Mouse (Mus musculus) CD4-positive, CD25-positive, alpha-beta regulatory T cell, adult 2 months (primary cell): ENCODE results near the gene Dhx58.

Experiments used
- DNase-seq: peaks from one replicate; pipeline ENCODE4 v3.0.0-alpha.2; 2012; ENCODE audit warnings: low read depth, low spot score

Dhx58 gene

DNA sequence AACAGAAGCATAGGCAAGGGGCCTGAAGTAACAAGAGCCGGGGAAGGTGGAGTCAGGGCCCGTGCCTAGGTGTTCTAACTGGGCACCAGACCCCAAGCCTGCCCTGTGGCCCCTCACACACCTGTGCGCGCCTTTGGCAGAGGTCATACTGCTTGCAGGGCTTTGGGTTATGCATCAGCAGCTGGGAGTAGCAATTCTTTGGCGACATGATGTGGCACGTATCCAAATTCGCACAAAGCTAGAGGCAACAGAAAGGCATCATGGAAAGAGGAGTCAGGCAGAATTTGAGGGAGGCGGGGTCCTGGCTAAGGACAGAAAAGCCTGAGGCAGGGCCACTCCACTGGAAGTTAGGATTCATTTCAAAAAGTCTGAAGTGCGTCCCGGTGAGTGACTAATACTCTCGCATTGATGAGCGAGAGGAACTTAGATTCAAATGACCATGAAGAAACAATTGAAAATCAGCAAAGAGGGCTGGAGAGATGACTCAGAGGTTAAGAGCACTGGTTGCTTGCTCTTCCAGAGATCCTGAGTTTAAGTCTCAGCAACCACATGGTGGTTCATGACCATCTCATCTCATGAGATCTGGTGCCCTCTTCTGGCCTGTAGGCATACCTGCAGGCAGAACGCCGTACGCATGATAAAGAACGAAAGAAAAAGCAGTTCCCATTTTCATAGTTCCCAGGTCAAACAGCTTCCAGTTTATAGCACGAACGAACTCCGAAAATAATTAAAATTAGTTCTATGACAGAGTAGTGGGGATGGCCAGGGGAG, 1.8 kb downstream of the Dhx58 start:
- DNase-seq: peak; percentile 90

DNA sequence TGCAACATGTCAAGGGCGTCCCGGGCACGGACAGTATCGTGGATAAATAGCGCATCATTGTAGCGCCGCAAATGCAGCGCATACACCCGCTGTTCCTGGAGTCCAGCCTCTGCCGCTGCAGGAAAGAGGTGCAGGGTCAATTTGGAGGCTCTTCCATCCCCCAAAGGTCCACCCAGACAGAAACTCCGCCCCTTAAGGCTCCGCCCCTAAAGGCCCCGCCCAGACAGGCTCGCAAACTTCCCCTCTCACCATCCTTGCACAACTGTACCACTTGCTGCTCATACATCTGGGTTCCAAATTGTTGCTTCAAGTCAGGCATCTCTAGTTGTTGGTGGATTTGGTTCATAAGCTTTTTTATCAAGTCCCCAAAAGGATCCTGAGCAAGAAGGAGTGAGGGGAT, 2.8 kb downstream of the Dhx58 start:
- peak; percentile 43 for DNase-seq

DNA sequence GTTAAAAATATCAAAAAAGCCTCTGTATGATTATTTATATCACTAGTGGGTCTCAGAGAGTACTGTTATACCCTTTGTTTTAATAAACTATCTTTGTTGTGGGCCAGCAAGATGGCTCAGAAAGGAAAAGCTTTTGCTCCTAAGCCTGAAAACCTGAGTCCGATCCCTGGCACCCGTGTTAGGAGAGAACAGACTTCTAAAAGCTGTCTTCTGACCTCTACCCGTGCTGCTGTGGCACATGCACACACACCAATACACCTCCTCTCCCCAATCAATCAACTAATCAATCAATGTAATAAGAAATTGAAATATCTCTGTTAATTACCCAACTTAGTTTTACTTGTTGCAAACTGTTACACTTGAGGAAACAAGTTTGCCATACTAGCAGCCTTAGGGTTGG, 3.4 kb downstream of the Dhx58 start:
- DNase-seq: no peak

DNA sequence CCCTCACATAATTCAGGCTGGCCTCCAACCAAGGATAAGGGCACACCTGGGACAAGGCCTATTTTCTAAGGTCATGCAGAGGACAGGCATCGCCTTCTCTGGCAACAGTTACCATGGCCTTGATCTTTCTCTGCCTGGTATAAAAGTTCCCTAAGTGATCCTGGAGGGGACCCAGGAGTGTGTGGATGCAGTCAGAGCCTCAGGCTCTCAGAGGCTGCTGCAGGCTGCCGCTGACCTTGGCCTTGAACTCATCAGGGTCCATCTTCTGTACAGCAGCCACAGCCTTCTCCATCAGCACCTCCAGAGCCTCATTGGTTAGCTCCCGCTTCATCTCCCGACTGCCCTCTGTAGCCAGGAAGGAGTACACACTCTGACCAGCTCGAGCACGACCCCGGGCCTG, 6.2 kb downstream of the Dhx58 start:
- no peak for DNase-seq

DNA sequence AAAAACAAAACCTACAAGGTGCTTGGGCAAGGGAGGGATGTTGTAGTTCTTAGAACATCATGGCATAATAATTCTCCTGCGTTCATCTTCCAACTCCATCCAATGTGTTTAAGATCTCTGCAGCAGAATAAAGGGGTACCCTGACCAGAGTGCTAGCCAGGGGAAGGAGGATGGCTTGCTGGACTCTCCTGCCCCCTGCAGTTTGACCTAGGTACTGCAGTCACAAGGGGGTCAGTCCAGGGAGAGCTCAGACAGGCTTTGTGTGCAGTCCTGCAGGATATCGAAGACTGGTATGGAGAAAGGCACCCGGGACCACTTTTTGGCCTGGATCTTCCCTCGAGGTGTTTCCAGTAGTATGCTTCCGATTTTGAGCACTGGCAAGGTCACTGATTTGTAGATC, 9.1 kb downstream of the Dhx58 start:
- DNase-seq: peak; percentile 81

DNA sequence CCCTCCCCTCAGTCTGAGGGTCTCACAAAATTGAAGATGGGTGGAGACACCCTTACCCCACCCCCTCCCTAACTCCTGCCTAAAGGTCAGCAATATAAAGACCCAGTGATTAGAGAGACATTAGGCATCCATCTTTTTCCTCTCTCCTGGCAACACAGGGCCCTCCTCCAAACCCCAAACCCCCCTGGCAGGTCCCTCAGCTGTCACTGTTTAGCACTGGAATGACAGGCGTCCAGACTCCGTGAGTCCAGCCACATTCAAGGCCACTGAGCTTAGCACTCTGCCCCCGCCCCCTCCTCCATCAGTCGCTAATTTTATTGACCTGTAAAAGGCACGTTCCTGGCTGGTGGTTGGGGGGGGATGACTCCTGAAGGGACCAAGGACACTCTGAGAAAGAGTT, 10.9 kb downstream of the Dhx58 start:
- no peak for DNase-seq

DNA sequence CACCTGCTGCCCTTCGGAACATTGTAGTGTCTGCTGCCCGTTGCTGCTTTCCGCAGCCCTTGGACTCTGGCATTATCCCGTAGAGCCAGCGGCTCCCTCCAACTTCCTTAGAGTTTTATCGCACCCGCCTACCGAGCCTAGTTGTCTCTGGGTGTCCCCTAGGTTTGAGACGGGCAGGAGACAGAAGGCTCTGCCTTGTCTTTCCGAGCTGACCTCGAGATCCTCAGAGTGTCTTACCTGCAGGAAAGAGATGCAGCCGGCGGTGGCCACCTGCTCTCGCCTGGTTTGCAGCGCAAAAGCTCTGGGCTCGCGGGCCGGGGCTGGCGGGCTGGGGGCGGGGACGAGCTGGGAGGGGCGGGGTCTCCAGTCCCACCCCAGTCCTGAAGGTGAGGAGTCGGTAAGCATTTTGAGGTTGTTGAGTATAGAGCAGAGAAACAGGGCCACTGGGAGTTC, 11.9 kb downstream of the Dhx58 start, which contains the start of gene Zfp385c:
TSS of gene Zfp385c (minus strand) at position 292 of the 453 bp plus-strand sequence.
- peak; percentile 51 for DNase-seq

DNA sequence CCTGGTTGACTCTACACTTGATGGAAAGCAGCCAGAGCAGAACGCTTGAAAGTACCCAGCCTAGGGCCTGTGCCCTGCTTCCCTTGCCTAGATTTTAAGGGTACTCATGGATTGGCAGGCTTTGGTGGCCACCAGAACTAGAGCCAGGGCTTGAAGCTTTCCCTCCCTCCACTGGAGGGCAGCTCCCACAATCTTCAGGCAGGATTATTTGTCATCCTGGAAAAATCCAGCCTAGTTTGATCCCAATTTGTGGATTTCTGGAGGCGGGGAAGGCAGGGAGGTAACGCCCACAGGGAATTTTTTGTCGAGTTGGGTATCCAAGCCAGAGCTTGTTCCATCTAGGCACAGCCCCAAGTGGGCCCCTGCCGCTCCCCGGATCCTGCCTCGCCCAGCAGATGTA, 13.7 kb downstream of the Dhx58 start:
- no peak for DNase-seq

DNA sequence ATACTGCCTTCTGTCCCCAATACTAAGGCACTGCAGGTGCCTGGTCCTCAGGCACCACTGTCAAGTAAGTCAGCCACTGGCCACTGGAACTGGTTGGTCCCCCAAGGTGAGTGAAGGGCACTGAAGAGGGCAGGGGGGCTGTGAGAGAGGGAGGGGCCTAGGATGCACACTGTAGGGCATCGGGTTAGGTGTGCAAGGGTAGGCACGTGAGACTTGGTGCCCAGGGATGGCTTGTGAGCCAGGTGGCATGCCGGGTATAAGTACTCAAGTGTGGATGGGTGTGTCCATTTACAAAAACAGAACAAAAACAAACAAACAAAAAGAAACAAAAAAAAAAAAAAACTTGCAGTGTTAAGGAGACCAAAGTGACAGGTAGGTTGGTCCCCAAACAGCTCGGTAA, 15.6 kb downstream of the Dhx58 start:
- no peak for DNase-seq

DNA sequence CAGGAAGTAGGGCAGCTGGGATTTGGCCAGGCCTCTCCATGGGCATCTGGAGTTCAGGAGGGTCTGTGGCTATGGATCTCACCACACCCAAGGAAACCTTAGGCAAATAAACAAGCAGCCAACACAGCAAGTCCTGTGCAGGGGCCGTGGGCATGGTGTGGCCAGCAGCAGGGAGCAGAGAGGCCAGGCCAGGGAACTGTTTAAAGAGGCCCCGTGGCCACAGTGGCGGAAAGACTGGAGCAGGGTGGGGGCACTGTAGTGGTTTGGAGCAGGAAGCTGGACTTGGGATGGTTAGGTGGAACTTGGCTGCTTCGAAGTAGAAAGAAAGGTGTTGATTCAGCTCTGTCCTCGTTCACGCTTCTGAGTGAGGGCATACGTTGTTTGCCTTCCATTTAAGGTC, 16.8 kb downstream of the Dhx58 start:
- DNase-seq: no peak

DNA sequence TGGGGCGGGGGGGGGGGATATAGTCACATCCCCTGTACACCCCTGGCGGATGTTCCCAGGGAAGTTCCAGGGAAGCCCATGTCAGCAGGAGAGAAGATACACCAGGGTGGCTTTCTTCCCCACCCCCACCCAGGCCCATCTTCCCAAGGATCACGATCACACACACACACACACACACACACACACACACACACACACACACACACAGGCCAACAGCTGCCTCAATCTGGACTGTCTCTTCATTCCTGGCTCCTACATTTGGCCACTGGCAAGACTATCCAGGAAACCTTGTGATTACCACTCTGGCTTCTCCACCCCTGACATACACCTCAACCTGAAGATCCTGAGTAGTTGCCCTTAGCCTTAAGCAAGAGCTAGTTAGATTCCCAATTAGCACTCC, 18.7 kb downstream of the Dhx58 start:
- no peak for DNase-seq

DNA sequence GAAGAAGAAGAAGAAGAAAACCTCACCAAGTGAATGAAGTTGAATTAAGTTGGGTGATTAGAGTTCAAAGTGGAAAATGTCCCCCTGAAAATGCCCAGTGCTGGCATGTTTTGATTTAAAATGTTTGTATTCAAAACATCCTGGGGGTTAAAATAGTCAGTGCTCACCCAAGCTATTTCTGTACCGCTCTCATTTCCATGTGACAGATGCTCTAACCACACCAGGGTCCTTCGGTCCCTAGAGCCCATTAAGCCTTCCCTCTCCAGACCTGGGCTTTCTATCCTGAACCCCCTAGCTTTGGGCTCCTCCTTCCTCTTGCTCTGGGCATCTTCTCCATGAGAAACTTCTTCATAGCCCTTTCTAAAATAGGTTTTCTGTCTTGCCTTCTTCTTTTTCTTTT, 20.0 kb downstream of the Dhx58 start:
- no peak for DNase-seq

DNA sequence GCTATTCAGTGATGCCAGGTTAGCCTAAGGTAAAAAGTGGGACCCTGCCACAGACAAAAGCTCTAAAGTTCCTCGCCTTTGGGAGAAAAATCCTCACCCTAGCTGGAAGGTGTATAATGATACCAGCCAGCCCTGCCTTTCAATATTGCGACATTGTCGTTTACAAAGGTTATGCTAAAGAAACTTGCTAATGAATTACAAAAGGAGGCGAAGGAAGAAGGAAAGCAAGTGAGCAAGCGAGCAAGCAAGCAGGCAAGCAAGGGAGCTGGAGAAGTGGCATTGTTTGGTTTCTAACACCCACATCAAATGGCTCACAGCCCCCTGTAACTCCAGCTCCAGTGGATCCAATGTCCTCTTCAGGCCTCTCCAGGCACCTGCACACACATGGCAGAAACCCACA, 21.5 kb downstream of the Dhx58 start:
- DNase-seq: no peak

DNA sequence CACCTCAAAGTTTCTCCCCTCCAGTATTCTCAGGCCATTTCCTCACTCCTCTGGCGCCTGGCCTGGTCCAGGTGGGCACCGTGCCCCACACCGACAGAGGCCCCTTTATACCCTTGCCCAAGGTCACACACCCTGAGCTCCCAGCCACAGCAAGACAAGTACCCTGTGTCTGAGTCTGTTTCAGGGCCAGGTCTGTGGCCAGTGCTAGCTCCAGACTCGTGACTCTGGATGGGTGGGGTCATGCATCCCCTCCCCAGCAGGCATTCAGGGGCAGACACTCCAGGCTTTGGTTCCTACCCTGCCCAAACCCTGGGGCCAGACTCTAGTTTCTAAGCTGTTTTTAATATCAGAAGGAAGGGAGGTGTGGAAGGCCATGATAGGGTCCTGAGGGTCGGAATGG, 22.2 kb downstream of the Dhx58 start:
- no peak for DNase-seq

DNA sequence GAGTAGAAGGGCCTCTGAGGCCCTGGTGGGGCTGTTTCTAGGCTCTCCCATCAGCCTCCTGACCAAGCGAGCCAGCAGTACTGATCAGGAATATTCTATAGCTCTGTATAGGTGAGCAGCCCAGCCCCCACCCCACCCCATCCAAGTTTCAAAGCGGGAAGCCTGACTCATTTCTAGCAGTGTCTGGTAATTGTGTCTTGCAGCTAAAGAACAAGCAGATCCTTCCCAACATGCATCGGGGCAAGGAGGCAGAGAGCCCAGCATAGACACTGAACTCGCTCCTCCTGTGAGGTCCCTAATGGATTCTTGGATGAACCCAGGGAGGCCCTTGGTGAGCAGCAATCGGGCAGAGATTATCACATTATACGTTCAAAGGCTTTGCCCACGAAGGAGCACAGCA, 26.3 kb downstream of the Dhx58 start:
- no peak for DNase-seq

DNA sequence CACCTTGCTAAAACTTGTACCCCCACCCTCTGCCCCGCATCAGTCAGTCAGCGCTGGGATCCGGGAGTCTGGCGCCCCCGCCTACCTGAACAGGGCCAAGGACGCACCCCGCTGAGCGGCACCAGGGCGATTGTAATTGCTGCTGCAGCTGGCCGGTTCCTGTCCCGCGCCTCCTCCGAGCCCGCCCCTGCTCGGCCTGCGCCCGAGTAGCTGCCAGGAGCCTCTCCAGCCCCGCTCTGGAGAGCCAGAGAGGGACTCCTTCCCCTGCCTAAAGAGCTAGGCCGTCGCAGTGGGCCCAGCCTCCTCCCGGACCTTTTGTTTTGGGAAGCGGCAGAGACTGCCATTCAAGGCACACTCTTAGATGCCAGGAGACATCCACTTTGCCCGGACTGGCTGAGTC, 30.9 kb downstream of the Dhx58 start:
- DNase-seq: no peak

DNA sequence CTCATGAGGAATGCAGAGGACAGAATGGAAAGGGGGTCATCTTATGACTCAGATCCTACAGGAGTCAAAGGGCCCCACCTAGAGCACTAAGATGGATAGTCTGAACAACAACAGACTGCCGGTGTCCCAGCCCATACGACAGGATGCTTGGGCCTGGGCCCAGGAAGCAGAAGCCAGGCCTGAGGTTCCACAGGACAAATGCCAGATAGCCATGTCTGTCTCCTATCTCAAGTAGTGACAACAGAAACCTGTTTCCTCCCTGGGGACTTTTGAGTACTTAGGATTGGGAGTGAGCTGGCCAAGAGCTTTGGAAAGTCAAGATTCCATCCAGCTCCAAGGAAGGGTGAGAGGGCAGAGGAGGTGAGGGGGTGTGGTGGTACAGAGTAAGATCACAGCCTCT, 32.1 kb downstream of the Dhx58 start:
- DNase-seq: no peak

DNA sequence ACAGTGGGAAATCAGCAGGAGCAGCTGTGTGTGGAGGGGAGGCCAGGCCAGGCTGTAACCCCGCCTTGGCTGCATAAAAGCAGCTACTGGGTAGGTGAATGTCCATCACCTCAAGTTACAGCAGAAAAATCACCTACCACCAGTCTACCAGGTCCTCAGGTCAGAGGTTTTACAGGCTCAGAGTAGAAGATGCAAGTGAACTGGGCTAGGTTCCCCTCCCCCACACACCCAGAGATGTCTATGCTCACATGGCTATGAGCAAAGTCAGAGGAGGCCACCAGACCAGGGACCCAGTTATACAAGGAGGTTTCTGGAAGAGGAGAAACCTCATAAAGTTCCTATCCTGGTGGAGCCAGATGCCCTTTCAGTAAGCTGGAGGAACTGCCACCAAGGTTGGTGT, 33.0 kb downstream of the Dhx58 start:
- DNase-seq: no peak

DNA sequence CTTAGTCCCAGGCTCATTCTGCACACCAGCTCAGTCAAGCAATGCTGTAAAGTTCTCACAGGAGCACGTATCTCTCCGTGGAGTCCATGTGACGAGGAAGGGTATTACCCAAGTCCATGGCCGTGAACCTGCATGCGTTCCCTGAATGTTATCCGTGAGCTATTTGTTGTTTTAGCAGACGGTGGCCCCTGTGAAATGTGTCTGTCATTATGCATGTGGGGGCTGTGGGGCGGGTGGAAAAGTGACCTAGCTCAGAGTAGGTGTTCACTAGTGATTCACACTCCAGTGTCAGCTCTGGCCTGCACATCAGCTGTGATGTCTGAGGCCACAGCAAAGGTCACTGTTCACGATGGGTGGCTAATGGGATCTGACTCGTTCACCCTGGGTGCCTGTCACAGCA, 44.3 kb downstream of the Dhx58 start:
- DNase-seq: no peak

DNA sequence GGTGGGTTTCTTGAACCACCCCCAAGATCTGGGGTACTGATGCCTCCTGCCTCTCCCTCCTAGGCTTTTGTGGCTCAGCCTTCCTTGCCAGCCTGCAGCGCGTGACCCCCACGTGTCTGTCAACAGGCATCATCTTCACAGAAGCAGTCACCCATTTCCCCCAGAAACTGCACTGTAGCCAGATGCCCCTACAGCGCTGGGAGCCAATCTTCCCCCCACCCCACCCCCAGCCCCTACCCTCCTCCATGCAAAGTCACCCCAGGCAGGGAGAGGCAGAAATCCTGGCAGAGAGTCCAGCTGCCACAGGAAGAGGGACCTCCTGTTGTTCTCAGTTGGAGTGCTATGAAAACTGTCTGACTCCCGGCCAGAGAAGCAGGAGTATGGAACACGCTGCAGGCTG, 47.6 kb downstream of the Dhx58 start:
- no peak for DNase-seq

DNA sequence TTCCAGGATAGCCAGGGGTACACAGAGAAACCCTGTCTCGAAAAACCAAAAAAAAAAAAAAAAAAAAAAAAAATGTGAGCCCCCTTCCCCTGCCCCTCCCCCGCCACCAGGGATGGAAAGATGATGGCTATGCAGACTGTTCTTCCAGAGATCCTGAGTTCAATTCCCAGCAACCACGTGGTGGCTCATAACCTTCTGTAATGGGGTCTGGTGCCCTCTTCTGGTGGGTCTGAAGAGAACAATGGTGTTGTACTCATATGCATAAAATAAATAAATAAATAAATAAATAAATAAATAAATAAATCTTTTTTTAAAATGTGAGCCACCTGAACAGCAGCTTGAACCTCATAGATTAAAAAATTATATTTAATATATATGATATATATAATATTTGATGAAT, 48.5 kb downstream of the Dhx58 start:
- DNase-seq: peak; percentile 32

DNA sequence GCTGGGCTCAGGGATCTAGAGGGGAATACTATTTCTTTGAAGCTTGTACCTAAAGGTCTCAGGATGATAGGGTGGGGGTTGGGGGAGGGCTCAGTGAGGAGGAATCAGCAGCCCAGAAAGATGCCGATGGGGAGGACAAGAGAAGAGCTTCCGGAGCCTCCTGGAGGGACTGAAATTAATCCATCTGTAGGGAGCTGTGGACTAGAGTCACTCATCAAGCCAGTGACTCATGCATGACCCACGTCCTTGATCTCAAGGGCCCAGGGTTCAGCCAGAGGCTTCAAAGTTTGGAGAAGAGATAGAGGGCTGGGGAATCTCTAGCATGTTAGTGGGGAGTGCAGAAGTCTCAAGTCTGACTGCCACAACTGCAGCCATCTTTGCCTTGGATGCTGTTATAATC, 52.3 kb downstream of the Dhx58 start:
- DNase-seq: no peak

DNA sequence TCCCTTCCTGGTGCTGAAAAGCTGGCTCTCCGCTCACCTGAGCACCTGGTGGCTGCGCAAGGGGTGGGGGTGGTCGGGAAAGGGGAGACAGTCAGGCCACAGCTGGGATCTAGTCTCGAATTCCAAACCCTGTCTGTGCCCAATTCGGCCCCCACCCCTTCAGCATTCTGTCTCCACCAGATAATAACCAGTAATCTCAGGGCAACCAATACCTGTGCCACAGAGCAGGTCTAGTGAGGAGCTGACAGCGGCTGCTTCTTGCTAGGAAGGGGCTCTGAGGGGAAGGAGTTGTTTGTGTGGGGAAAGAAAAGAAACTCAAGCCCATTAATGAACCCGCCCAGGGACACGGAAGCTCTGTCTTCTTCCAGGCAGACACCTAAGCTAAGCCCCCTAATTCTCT, 52.9 kb downstream of the Dhx58 start:
- DNase-seq: no peak

DNA sequence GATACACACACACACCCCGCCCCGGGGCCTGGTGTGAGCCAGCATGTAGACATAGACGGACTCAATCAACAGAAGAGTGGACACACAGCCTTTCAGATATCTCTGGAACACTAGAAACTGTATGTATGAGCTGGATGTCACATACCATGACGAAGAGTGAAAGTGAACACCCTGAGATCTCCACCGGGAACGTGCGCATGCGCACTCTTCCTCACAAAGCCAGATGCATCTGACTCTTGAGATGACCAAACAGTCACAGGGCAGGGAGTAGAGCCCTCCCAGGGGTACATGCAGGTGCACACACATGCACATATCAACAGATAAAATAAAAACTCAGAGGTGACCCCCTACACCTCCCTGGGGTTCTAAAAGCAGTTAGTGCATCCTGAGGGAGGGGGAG, 55.7 kb downstream of the Dhx58 start:
- no peak for DNase-seq
